Mouse (Mus musculus) telencephalon, adult 2 months (tissue): ENCODE results near the gene Olfr350.

Source experiments
- DNase-seq: peaks from one replicate; pipeline ENCODE4 v3.0.0-alpha.2; 2011; ENCODE audit warnings: low read depth, low spot score

Olfr350 gene

GRCm38 (mm10) chr2:36846010-36846409 lies at the start of gene Olfr350:
Gene Olfr350 (plus strand): TSS chr2:36846310.
- no peak for DNase-seq

DNA sequence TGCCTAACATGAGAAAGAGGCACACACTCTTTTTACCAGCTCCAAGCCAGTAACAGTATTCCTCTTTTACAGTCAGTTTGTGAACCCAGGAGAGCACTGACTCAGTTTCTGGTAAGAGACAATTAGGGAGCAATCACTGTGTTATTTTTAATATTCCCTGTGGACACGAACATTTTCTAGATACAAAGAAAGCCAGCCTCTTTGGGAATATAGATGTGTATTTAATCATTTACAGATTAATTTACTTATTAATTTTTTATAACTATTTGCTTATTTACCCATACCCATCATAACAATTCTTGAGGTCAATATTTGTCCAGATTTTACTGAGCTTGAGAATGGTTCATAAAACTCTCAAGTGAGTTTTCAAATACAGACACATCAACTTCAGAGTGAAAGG lies 29.2 kb upstream of the Olfr350 start, which contains the start of gene Olfr3:
TSS of gene Olfr3 (minus strand) at position 101 of the 400 bp plus-strand sequence.
- no peak for DNase-seq

DNA sequence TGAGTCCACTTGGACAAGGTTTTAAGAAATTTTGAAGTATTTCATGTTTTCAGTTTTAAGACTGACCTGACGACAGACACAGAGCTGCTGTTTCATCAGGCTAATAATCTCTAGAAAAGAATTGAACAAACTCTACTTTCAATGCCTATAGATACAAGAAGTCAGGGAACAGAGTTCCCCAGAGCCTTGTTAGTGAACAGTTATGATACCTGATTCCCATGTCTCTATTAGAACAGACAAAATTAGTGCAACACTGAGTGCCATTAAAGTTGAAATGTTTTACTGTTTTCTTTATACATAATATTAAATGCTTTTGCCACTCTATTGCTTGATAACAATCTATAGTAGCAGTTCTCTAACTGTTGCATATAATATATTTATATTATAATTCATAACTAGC lies 16.4 kb downstream of the Olfr350 start, which contains the start of gene Olfr351:
TSS of gene Olfr351 (minus strand) at position 101 of the 400 bp plus-strand sequence.
- no peak for DNase-seq

GRCm38 (mm10) chr2:36868160-36868559 lies 22.1 kb downstream of the Olfr350 start, which contains the start of gene Olfr352:
Gene Olfr352 (plus strand): TSS chr2:36868460.
- DNase-seq = no peak

GRCm38 (mm10) chr2:36892836-36893235 lies 46.7 kb downstream of the Olfr350 start, which contains the start of gene Olfr353:
Gene Olfr353 (minus strand): TSS chr2:36892936.
- no peak for DNase-seq

DNA sequence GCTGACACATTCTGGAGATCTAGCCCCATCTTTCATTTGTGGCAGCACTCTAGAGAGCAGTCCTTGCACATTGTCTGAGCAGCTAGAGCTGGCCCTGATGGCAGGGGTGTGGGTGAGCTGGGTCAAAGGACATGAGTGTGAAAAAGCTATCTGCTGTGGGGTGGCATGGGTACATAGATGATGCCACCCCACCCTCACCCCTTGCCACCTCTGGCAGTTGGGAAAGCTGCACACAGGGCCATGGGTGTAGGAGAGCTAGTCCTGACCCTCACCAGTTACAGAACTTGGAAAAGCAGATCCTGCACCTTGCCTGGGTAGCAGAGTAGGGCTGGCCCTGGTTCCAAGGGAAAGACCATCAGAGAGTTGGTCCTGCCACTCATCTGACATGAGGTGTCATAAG lies 51.0 kb downstream of the Olfr350 start:
- no peak for DNase-seq
